Mouse (Mus musculus) stomach, embryonic 15.5 days (tissue): ENCODE data around the gene Arhgef10l. TPM values are rescaled to one million over a fixed set of nuclear protein-coding genes. Genes with fewer than 3 reads are reported as not detected.

Source experiments
- ATAC-seq: fragments of 200-750 bp; cut with Nextera tagmentation; 2 replicates; pipeline ENCODE4 v1.8.0; 2017; ENCODE audit warnings: low read depth, moderate number of reproducible peaks, moderate TSS enrichment; ENCODE audit not compliant: insufficient read depth, low FRiP score
- H3K27ac ChIP-seq: fragments of 300-500 bp; sonication (generic); 2 replicates; pipeline ENCODE4 v1.5.1; 2015; ENCODE audit warnings: mild to moderate bottlenecking, inconsistent platforms
- H3K27me3 ChIP-seq: fragments of 300-500 bp; sonication (generic); replicated peaks from 2 replicates; pipeline ENCODE4 v1.6.1; 2015; ENCODE audit warnings: inconsistent platforms
- H3K36me3 ChIP-seq: fragments of 300-500 bp; sonication (generic); 2 replicates; pipeline ENCODE4 v1.6.1; 2015; ENCODE audit warnings: inconsistent platforms
- H3K4me1 ChIP-seq: fragments of 300-500 bp; sonication (generic); 2 replicates; pipeline ENCODE4 v1.6.1; 2015; ENCODE audit warnings: inconsistent platforms
- H3K4me2 ChIP-seq: fragments of 300-500 bp; sonication (generic); 2 replicates; pipeline ENCODE4 v1.6.1; 2015; ENCODE audit warnings: mild to moderate bottlenecking, inconsistent platforms
- H3K4me3 ChIP-seq: fragments of 300-500 bp; sonication (generic); replicated peaks from 2 replicates; pipeline ENCODE4 v1.5.1; 2015; ENCODE audit warnings: inconsistent platforms
- H3K9ac ChIP-seq: fragments of 300-500 bp; sonication (generic); 2 replicates; pipeline ENCODE4 v1.6.1; 2015; ENCODE audit warnings: inconsistent platforms
- H3K9me3 ChIP-seq: fragments of 300-500 bp; sonication (generic); 2 replicates; pipeline ENCODE4 v1.6.1; 2016; ENCODE audit warnings: inconsistent platforms
- WGBS: fragments of 180-500 bp; shearing (Covaris S2); methylation state at CpG from one replicate; pipeline ENCODE4 v1.1.7; 2015; 5-methylcytosine and 5-hydroxymethylcytosine counted together
- polyA plus RNA-seq: library from polyadenylated mRNA; unstranded; fragments of >200 nt; fragmentation: Nextera tagmentation; extraction: Ambion mirVana; gene quantifications from 2 replicates; pipeline ENCODE4 v1.2.1, GENCODE M21; 2015

Arhgef10l gene
- polyA plus RNA-seq, 1 experiment from 2014 or later = 15.2 TPM

DNA sequence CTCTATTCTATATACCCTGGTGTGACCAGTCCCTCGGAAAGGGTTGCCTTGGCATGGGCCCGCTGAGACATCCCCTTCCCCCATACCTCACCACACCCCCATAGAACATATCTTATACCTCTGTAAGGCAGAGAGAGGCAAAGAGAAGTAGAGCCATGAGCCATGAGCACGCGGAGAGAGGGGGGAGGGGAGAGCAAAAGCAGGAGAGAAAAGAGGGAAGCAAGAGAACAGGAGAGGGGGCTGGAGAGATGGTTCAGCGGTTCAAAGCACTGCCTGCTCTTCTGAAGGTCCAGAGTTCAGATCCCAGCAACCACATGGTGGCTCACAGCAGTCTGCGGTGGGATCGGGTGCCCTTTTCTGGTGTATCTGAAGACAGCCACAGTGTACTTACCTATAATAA lies 25.7 kb upstream of the Arhgef10l start:
- H3K4me1 ChIP-seq = peaks cover 4% of the 10 kb centered on the region; the same call in 1 of the 2 replicates
- H3K9me3 ChIP-seq = no peaks in the 10 kb centered on the region
- no peaks in the 10 kb centered on the region for H3K36me3 ChIP-seq
- 65% methylated on average over 7 of the region's 7 CpGs for WGBS
- H3K4me3 ChIP-seq = no peak overlapping the region
- no peaks in the 10 kb centered on the region for H3K27me3 ChIP-seq
- no peak for ATAC-seq
- no peak overlapping the region for H3K9ac ChIP-seq
- H3K27ac ChIP-seq = no peak overlapping the region
- H3K4me2 ChIP-seq = no peak overlapping the region

DNA sequence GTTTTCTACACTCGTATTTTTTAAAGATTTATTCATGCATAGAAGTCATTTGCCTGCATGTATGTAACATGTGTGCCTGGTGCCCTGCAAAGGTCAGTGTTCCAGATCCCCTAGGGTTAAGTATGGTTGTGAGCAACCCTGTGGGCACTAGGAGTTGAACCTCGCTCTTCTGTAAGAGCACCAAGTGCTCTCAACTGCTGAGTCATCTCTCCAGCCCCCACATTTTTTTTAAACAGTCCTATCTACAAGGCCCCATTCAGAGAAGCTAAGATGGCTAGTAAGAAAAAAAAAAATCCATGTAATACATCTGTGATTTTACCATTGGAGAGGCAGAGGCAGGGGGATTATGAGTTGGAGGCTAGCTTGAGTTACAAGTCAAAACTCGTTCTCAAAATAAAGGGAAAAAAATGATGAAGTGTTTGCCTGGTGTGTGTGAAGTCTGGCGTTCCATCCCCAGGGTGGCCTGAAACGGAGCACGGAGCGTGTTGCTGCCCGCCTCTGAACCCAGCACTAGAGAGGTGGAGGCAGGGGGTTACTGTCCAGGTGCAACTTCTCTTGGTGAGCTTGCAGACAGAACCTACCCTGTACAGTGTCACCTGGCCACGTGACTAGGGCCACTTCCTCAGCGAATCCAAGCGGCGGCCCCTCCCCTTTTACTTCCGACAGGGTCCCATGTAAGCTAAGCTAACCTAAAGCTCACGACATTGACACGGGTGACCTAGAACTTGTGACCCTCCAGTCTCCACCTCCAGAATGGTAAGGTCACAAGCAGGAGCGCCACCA lies 24.3 kb upstream of the Arhgef10l start:
- ATAC-seq = peak; percentile 51; the same call in 1 of the 2 replicates
- peak overlapping the region; percentile 19; the same call in 1 of the 2 replicates for H3K4me2 ChIP-seq
- H3K27me3 ChIP-seq = no peaks in the 10 kb centered on the region

GRCm38 (mm10) chr4:140688826-140689425 lies 23.1 kb upstream of the Arhgef10l start:
- H3K4me2 ChIP-seq = no peak overlapping the region
- WGBS = 67% methylated on average over 5 of the region's 5 CpGs
- no peak overlapping the region for H3K27ac ChIP-seq
- no peak overlapping the region for H3K4me3 ChIP-seq
- no peaks in the 10 kb centered on the region for H3K9me3 ChIP-seq
- ATAC-seq = no peak
- no peaks in the 10 kb centered on the region for H3K36me3 ChIP-seq
- no peak overlapping the region for H3K9ac ChIP-seq
- H3K4me1 ChIP-seq = peaks cover 20% of the 10 kb centered on the region
- H3K27me3 ChIP-seq = no peaks in the 10 kb centered on the region

More for the DNA sequence above, 24.3 kb upstream of the Arhgef10l start:
- Histone ChIP-seq H3K36me3 (no peaks in the 10 kb centered on the region), H3K4me1 (peaks cover 8% of the 10 kb centered on the region), H3K4me3 (no peak overlapping the region), H3K9ac (no peak overlapping the region), H3K9me3 (no peaks in the 10 kb centered on the region), H3K27ac (peak overlapping the region; percentile 66; the same call in 1 of the 2 replicates)
- WGBS = 53% methylated on average over 16 of the region's 16 CpGs

DNA sequence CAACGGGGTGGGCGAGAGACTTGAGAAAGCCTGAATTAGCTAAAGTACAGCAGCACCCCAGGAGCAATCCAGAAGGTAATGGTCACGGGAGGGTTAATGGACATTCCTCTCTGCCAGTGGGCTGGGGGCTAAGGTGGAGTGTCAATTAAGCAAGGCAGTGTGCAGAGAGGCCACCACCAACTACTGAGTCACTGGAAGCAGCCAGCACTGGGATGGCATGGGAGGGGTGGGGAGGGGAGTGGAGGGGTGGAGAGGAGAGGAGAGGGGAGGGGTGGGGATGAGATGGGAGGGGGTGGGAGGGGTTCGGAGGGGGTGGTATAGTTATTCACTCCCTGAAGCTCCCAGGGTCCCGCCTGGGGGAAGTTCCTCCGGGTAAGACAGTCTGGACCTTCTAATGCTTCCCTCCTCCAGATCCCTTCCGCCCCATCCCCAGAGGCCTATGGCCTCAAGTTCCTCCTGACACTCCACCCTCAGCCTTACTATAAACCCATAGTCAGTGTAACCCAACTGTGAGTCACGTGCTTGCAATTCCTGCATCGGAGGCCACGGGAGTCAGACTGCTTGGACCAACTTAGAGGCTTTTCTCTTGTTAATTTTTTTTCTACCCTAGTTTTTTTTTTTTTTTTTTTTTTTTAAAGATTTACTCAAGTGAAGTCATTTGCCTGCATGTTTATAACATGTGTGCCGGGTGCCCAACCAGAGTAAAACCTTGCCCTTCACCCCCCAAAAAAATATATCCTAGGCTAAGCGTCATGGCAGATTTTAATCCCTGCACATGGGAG lies 22.4 kb upstream of the Arhgef10l start:
- H3K4me2 ChIP-seq = no peak overlapping the region
- H3K9me3 ChIP-seq = no peaks in the 10 kb centered on the region
- 53% methylated on average over 12 of the region's 12 CpGs for WGBS
- H3K27ac ChIP-seq = no peak overlapping the region
- no peak for ATAC-seq
- no peaks in the 10 kb centered on the region for H3K27me3 ChIP-seq
- H3K4me1 ChIP-seq = peaks cover 23% of the 10 kb centered on the region
- no peaks in the 10 kb centered on the region for H3K36me3 ChIP-seq
- H3K4me3 ChIP-seq = no peak overlapping the region
- H3K9ac ChIP-seq = no peak overlapping the region

- H3K27ac ChIP-seq = peak overlapping the region; percentile 81
Measured at GRCm38 (mm10) chr4:140684881-140685303, 19.1 kb upstream of the Arhgef10l start.

DNA sequence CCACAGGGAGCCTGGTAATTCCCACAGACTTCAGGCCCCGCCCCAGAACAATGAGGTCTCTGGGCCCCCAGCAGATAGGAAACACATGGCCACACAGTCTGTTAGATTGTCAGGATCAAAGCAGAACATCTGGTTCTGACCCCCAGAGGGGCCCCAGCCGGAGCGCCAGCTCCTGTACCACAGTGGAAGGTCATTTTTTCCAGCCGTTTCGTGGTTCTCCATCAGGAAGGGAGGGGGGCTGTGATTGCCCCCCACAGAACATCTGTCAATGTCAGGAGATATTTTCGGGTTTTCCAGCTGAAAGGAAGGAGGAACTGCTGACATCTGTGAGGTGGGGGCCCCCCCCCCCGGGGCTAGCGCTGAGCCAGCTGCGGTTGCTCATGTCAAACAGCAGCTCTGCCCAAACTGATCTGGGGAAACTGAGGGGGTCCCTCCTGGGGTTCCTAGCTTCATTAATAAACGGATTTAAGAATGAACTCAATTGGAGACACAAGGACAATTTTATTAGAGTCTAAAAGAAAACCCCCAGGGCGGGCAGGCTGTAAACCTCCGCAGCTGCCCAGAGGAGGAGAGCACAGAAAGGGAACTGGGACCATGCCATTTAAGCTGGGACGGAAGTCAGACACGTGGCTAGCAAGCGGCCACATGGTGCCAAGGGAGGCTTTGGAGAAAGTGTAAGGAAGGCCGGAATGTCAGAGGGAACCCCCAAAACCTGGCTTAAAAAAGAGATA lies 18.5 kb upstream of the Arhgef10l start:
- Histone ChIP-seq H3K4me2 (peak overlapping the region; percentile 53), H3K27ac (peak overlapping the region; percentile 81), H3K27me3 (no peaks in the 10 kb centered on the region), H3K36me3 (no peaks in the 10 kb centered on the region), H3K9me3 (no peaks in the 10 kb centered on the region), H3K4me1 (peaks cover 18% of the 10 kb centered on the region), H3K9ac (no peak overlapping the region), H3K4me3 (peak overlapping the region; percentile 7)
- 8% methylated on average over 16 of the region's 16 CpGs for WGBS
- ATAC-seq = peak; percentile 76

More at GRCm38 (mm10) chr4:140684881-140685303, 19.1 kb upstream of the Arhgef10l start:
- H3K9me3 ChIP-seq = no peaks in the 10 kb centered on the region
- 27% methylated on average over 6 of the region's 6 CpGs for WGBS
- H3K4me1 ChIP-seq = peaks cover 18% of the 10 kb centered on the region
- no peaks in the 10 kb centered on the region for H3K36me3 ChIP-seq
- no peak overlapping the region for H3K9ac ChIP-seq
- H3K4me2 ChIP-seq = peak overlapping the region; percentile 53
- ATAC-seq = 0 out of 2 replicates have a peak, but pooled peaks have one; percentile 8
- H3K27me3 ChIP-seq = no peaks in the 10 kb centered on the region
- 0 out of 2 replicates have a peak overlapping the region, but pooled peaks have one; percentile 7 for H3K4me3 ChIP-seq

GRCm38 (mm10) chr4:140683608-140684007 lies 17.8 kb upstream of the Arhgef10l start:
- Histone ChIP-seq H3K9me3 (no peaks in the 10 kb centered on the region), H3K4me3 (no peak overlapping the region), H3K9ac (no peak overlapping the region), H3K27me3 (no peaks in the 10 kb centered on the region), H3K36me3 (no peaks in the 10 kb centered on the region), H3K27ac (peak overlapping the region; percentile 81), H3K4me2 (peak overlapping the region; percentile 53), H3K4me1 (peaks cover 18% of the 10 kb centered on the region)
- ATAC-seq = peak; percentile 51
- WGBS = 33% methylated on average over 8 of the region's 8 CpGs

DNA sequence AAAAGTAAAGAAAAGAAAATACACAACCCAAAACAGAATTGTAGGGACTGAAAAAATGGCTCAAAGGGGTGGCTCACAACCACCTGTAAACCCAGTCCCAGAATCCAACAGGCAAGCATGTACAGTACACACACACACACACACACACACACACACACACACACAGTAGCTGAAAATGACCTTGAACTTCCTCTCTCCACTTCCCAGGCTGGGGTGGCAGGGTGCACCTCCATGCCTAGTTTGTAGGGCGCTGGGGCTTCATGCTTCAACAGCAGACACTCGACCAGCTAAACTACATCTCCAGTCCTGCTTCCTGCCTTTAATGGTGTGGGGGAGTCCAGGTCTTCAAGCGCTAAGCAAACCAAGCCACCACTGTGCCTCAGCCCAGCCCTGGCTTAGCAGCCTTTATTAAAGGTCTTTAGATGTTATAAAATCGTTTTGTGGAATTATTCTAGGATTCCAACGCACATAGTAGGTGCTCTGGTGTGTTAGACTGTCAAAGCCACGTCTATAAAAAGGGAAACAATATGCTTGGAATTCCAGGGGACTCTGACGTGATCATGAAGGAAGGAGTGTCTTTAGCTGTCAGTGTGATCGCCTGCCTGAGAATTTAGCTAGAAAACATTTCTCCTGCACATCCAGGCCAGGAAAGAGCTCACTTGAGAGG lies 15.1 kb upstream of the Arhgef10l start:
- Histone ChIP-seq H3K36me3 (no peaks in the 10 kb centered on the region), H3K4me1 (peaks cover 18% of the 10 kb centered on the region), H3K27ac (no peak overlapping the region), H3K4me2 (no peak overlapping the region), H3K27me3 (no peaks in the 10 kb centered on the region), H3K4me3 (no peak overlapping the region), H3K9me3 (no peaks in the 10 kb centered on the region), H3K9ac (no peak overlapping the region)
- no peak for ATAC-seq
- 43% methylated on average over 8 of the region's 8 CpGs for WGBS

DNA sequence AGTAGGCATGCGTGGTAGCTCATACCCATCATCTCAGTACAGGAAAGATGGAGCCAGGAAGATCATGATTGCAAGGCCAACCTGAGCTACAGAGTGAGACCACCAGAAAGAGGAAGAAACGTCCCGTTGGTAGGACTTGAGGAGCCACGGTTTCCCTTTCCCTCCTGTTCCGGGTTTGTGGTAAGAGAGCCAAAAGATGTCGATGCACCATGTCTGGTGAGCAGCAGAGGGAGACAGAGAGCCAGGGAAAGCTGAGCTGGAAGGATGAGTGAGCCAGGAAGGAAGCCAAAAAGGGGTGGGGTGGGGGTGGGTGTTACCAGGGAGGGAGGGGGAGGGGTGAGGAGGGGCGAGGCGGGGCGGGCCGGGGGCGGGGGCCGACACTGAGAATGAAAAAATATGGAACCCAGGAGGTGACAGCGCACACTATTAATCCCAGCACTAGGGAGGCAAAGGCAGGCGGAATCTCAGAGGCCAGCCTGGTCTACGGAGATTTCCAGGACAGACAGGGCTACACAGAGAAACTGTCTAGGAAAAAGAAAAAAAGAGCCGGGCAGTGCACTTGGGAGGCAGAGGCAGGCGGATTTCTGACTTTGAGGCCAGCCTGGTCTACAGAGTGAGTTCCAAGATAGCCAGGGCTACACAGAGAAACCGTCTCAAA lies 14.0 kb upstream of the Arhgef10l start:
- 22% methylated on average over 16 of the region's 18 CpGs for WGBS
- H3K4me3 ChIP-seq = peak overlapping the region; percentile 14; the same call in 1 of the 2 replicates

GRCm38 (mm10) chr4:140679038-140679437 lies 13.2 kb upstream of the Arhgef10l start:
- H3K4me1 ChIP-seq = peaks cover 4% of the 10 kb centered on the region
- H3K4me2 ChIP-seq = no peak overlapping the region
- ATAC-seq = no peak
- WGBS = 13% methylated on average over 5 of the region's 5 CpGs
- no peak overlapping the region for H3K27ac ChIP-seq
- H3K9me3 ChIP-seq = no peaks in the 10 kb centered on the region
- H3K27me3 ChIP-seq = no peaks in the 10 kb centered on the region
- no peaks in the 10 kb centered on the region for H3K36me3 ChIP-seq
- H3K9ac ChIP-seq = no peak overlapping the region
- H3K4me3 ChIP-seq = no peak overlapping the region

More for the DNA sequence above, 14.0 kb upstream of the Arhgef10l start:
- H3K9me3 ChIP-seq = no peaks in the 10 kb centered on the region
- no peak overlapping the region for H3K27ac ChIP-seq
- H3K4me2 ChIP-seq = peak overlapping the region; percentile 41
- H3K27me3 ChIP-seq = no peaks in the 10 kb centered on the region
- no peak overlapping the region for H3K9ac ChIP-seq
- H3K4me1 ChIP-seq = peaks cover 12% of the 10 kb centered on the region
- no peak for ATAC-seq
- no peaks in the 10 kb centered on the region for H3K36me3 ChIP-seq
